26 mouse cellular contexts compared by ENCODE assay signal in the genomic region with DNA sequence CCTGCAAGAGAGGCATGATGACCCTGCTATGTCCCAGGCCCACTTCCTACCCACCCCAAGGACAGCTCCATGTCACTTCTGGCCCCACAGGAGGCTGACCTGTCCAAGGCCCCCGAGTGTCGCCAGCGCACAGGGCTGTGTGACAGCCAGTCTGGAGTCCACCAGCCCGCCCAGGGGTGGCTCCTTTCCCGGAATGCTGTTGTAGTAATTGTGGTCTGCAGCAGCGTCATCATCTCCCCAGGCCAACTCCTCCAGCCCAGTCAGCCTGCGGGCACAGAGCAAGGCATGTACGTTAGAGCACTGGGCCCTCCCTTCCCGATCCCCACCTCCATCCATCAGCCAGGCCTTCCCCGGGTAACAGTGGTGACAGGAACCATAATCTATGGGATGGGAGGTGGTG. TPM values are rescaled to one million over a fixed set of nuclear protein-coding genes. Genes with fewer than 3 reads are reported as not detected.
DNase-seq lines count a peak whose midpoint lies in the region; ATAC-seq and TF ChIP-seq lines count a peak whose summit lies in the region.
"Had no signal": no experiment of that assay in that cellular context is flagged by ENCODE, and none has a peak within 500 bp of the region (broad histone marks: within the 10 kb centered on the region; RNA-seq: fewer than 3 reads in every experiment).

No protein-coding gene starts in this region.

- H3K4me2 ChIP-seq in kidney, embryonic 14.5 days (replicated peaks; ENCODE audit: low read depth, low read length): no peak overlapping the region
- H3K4me2 ChIP-seq: embryonic facial prominence, embryonic 12.5 days; forebrain, embryonic 12.5 days; heart, embryonic 12.5 days had no signal

- no peak for TF ChIP-seq CTCF in Patski (IDR thresholded peaks at IDR 0.05)

- H3K9me3 ChIP-seq in kidney, embryonic 14.5 days (ENCODE audit: control insufficient read depth, low read length): no peaks in the 10 kb centered on the region
- H3K9me3 ChIP-seq: embryonic facial prominence, embryonic 12.5 days; forebrain, embryonic 12.5 days; heart, embryonic 12.5 days had no signal

- peak; percentile 34 to 44 for DNase-seq in adrenal gland, postnatal 36 days
- DNase-seq in adrenal gland, postnatal 25 days: no peak
- DNase-seq in kidney, postnatal 25 days: no peak
- peak; percentile 12 for DNase-seq in 3T3-L1 (ENCODE audit: low read depth, low spot score)
- DNase-seq in Patski (ENCODE audit: low read depth, low spot score): no peak
- DNase-seq: cerebellum, adult 2 months; embryo, embryonic 11 days; gastrocnemius, postnatal 14 days; heart, postnatal 36 days; kidney, adult 11 months; kidney, adult 9 months had no signal

- CTCF ChIA-PET in Patski (lab: Charles Lee): no interaction called here

- in situ Hi-C loops in Patski (cut with MboI; ENCODE audit: low pct_unique_long_range_greater_than_20kb): no loop called here

- ATAC-seq in kidney, embryonic 14.5 days (ENCODE audit: low FRiP score, low TSS enrichment): peak; percentile 26; the same call in 1 of the 2 replicates
- peak; percentile 28 for ATAC-seq in Patski
- no peak for ATAC-seq in megakaryocyte-erythroid progenitor cell, adult 5-6 weeks (replicated peaks; ENCODE audit: low FRiP score, low TSS enrichment, poor library complexity, severe bottlenecking)
- ATAC-seq: forebrain, embryonic 16.5 days; hindbrain, postnatal 0 days had no signal

- 79% methylated on average over 10 of the region's 10 CpGs for WGBS in kidney, embryonic 14.5 days

- no peak overlapping the region for H3K4me3 ChIP-seq in kidney, embryonic 14.5 days (ENCODE audit: low read length)
- H3K4me3 ChIP-seq: embryonic facial prominence, embryonic 12.5 days; forebrain, embryonic 12.5 days; heart, embryonic 12.5 days had no signal

- H3K27me3 ChIP-seq in kidney, embryonic 14.5 days (ENCODE audit: control insufficient read depth, insufficient read depth, low read length): no peaks in the 10 kb centered on the region
- peaks cover 33% of the 10 kb centered on the region for H3K27me3 ChIP-seq in Patski
- H3K27me3 ChIP-seq: embryonic facial prominence, embryonic 12.5 days; forebrain, embryonic 12.5 days had no signal

- no peaks in the 10 kb centered on the region for H3K4me1 ChIP-seq in kidney, embryonic 14.5 days (ENCODE audit: control insufficient read depth, insufficient read depth, low read length)
- H3K4me1 ChIP-seq: embryonic facial prominence, embryonic 12.5 days; forebrain, embryonic 12.5 days; heart, embryonic 12.5 days had no signal

- H3K27ac ChIP-seq in kidney, embryonic 14.5 days (ENCODE audit: low read depth, low read length): no peak overlapping the region
- H3K27ac ChIP-seq: embryonic facial prominence, embryonic 12.5 days; forebrain, embryonic 12.5 days; hindbrain, postnatal 0 days had no signal

- no peak overlapping the region for H3K9ac ChIP-seq in kidney, embryonic 14.5 days (ENCODE audit: low read depth, low read length)
- H3K9ac ChIP-seq: embryonic facial prominence, embryonic 12.5 days; forebrain, embryonic 12.5 days; heart, embryonic 12.5 days had no signal

- no peaks in the 10 kb centered on the region for H3K36me3 ChIP-seq in kidney, embryonic 14.5 days (ENCODE audit: control insufficient read depth, insufficient read depth, low read length)
- H3K36me3 ChIP-seq: forebrain, embryonic 12.5 days; heart, embryonic 12.5 days had no signal

- POLR2A ChIA-PET in Patski (lab: Charles Lee): no interaction called here

RNA-seq across cellular contexts. Expression of a gene that starts 11.6 kb away (rescaled TPM):
- total RNA-seq in adrenal gland, postnatal 36 days (2021): 1 to 10 TPM; 3.0 to 5.2 TPM
- total RNA-seq in adrenal gland, postnatal 25 days (2021): 3.5 and 4.4 TPM in 2 replicates
- 6.9 and 8.5 TPM in 2 replicates for polyA plus RNA-seq in kidney, embryonic 14.5 days (2014; fragmentation: Nextera tagmentation; extraction: Ambion mirVana)
- polyA plus RNA-seq in Patski (2021): 0.04 TPM
- not detected in 2 replicates for total RNA-seq in megakaryocyte-erythroid progenitor cell, adult 5-6 weeks (2014; fragmentation: Nextera tagmentation)
- total RNA-seq in megakaryocyte-erythroid progenitor cell, adult 5-6 weeks (2017): not detected in 2 replicates
- total RNA-seq: granulocyte monocyte progenitor cell, adult 5-6 weeks; MEL had no signal

RNA-seq across cellular contexts. Expression of a gene that starts 12.3 kb away (rescaled TPM):
- under 1 TPM; 0.16 to 0.30 TPM for total RNA-seq in adrenal gland, postnatal 36 days (2021)
- 0.09 TPM in 1 of 2 replicates, not detected in the other for total RNA-seq in adrenal gland, postnatal 25 days (2021)
- not detected in 2 replicates for polyA plus RNA-seq in kidney, embryonic 14.5 days (2014; fragmentation: Nextera tagmentation; extraction: Ambion mirVana)
- polyA plus RNA-seq in Patski (2021): not detected
- not detected in 2 replicates for total RNA-seq in megakaryocyte-erythroid progenitor cell, adult 5-6 weeks (2014; fragmentation: Nextera tagmentation)
- not detected in 2 replicates for total RNA-seq in megakaryocyte-erythroid progenitor cell, adult 5-6 weeks (2017)
- total RNA-seq: granulocyte monocyte progenitor cell, adult 5-6 weeks; MEL had no signal
- polyA plus RNA-seq: forebrain, embryonic 12.5 days; heart, embryonic 12.5 days; heart, embryonic 16.5 days had no signal

RNA-seq across cellular contexts. Expression of a gene that starts 19.4 kb away (rescaled TPM):
- not detected for total RNA-seq in adrenal gland, postnatal 36 days (2021)
- total RNA-seq in adrenal gland, postnatal 25 days (2021): not detected in 2 replicates
- polyA plus RNA-seq in kidney, embryonic 14.5 days (2014; fragmentation: Nextera tagmentation; extraction: Ambion mirVana): not detected in 2 replicates
- not detected for polyA plus RNA-seq in Patski (2021)
- not detected in 2 replicates for total RNA-seq in megakaryocyte-erythroid progenitor cell, adult 5-6 weeks (2014; fragmentation: Nextera tagmentation)
- total RNA-seq in megakaryocyte-erythroid progenitor cell, adult 5-6 weeks (2017): not detected in 2 replicates
- total RNA-seq: granulocyte monocyte progenitor cell, adult 5-6 weeks; heart, adult 8-10 months; heart, postnatal 36 days; MEL had no signal
- polyA plus RNA-seq: C2C12; cerebellum, adult 2 months; embryonic facial prominence, embryonic 12.5 days; forebrain, embryonic 12.5 days; heart, embryonic 12.5 days; heart, embryonic 16.5 days; hindbrain, embryonic 11.5 days; intestine, embryonic 14.5 days had no signal

RNA-seq across cellular contexts. Expression of a gene that starts 38.2 kb away (rescaled TPM):
- total RNA-seq in adrenal gland, postnatal 36 days (2021): not detected
- not detected in 2 replicates for total RNA-seq in adrenal gland, postnatal 25 days (2021)
- 2.6 and 3.6 TPM in 2 replicates for polyA plus RNA-seq in kidney, embryonic 14.5 days (2014; fragmentation: Nextera tagmentation; extraction: Ambion mirVana)
- polyA plus RNA-seq in Patski (2021): not detected
- not detected in 2 replicates for total RNA-seq in megakaryocyte-erythroid progenitor cell, adult 5-6 weeks (2014; fragmentation: Nextera tagmentation)
- total RNA-seq in megakaryocyte-erythroid progenitor cell, adult 5-6 weeks (2017): not detected in 2 replicates
- total RNA-seq: gastrocnemius, postnatal 14 days; granulocyte monocyte progenitor cell, adult 5-6 weeks; heart, adult 8-10 months; heart, postnatal 36 days; MEL had no signal
- polyA plus RNA-seq: C2C12; cerebellum, adult 2 months; frontal cortex, adult 2 months had no signal

RNA-seq across cellular contexts. Expression of a gene that starts 39.0 kb away (rescaled TPM):
- total RNA-seq in adrenal gland, postnatal 36 days (2021): not detected
- total RNA-seq in adrenal gland, postnatal 25 days (2021): not detected in 2 replicates
- not detected in 2 replicates for polyA plus RNA-seq in kidney, embryonic 14.5 days (2014; fragmentation: Nextera tagmentation; extraction: Ambion mirVana)
- polyA plus RNA-seq in Patski (2021): not detected
- not detected in 2 replicates for total RNA-seq in megakaryocyte-erythroid progenitor cell, adult 5-6 weeks (2014; fragmentation: Nextera tagmentation)
- not detected in 2 replicates for total RNA-seq in megakaryocyte-erythroid progenitor cell, adult 5-6 weeks (2017)
- total RNA-seq: gastrocnemius, postnatal 14 days; granulocyte monocyte progenitor cell, adult 5-6 weeks; heart, adult 8-10 months; heart, postnatal 36 days; hindbrain, postnatal 0 days; MEL had no signal
- polyA plus RNA-seq: C2C12; cerebellum, adult 2 months; embryonic facial prominence, embryonic 12.5 days; forebrain, embryonic 12.5 days; forebrain, embryonic 16.5 days; heart, embryonic 12.5 days; heart, embryonic 16.5 days; hindbrain, embryonic 11.5 days; hindbrain, postnatal 0 days; intestine, embryonic 14.5 days had no signal

Comparison
In these comparisons a context has a peak if more than half of its experiments do, and no peak if none do; other contexts are left out.
1. DNase-seq: peak in adrenal gland, postnatal 36 days (2 of 2) and 3T3-L1 (single experiment); none in adrenal gland, postnatal 25 days (single experiment), kidney, postnatal 25 days (0 of 2) and Patski (single experiment).